Mouse (Mus musculus): ENCODE measurements around the gene Col6a4.

Gene Col6a4

DNA sequence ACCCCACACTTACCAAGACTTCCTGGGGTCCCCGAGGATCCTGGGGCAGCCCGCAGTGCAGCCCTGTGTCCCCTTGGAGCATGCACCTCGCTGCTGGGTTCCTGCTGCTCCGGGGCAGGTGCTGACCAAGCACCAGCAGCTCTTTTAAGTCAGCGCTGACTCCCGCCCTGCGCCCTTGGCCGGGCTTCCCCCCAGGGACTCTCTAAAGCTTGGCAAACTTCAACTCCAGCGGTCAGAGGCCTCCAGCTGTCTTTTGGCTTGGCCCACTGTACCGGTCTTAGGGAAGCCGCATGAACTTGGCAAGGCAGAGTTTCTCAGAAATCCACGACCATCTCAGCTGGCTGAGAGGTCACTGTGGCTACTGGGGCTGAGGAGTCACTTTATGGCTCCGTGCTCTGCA lies 136.1 kb downstream of the Col6a4 start, which contains the start of gene Col6a5:
Gene Col6a5 (minus strand): TSS at position 111 of the 400 bp plus-strand sequence.
- no peak for DNase-seq (ENCODE audit: low read depth, low spot score)

DNA sequence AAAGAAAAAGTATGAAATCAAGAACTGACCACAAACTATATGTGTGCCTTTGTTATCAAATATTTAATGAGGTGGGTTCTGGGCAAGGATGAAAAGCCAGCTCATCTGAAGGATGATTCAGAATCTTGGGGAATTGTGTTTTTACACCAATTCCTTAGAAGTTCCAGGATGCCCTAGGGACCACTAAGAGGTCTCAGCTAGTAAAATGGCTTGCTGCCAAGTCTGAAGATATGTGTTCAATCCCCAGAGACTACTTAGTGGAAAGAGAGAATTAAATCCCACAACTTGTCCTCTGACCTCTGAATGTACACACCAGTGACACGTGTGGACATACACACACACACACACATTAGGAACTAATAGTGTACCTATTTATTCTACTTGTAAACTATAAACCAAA lies 137.5 kb downstream of the Col6a4 start:
- DNase-seq (ENCODE audit: low read depth, low spot score): no peak

- DNase-seq (ENCODE audit: low read depth, low spot score): no peak
Measured at GRCm38 (mm10) chr9:105949755-105950154, 146.8 kb downstream of the Col6a4 start.

DNA sequence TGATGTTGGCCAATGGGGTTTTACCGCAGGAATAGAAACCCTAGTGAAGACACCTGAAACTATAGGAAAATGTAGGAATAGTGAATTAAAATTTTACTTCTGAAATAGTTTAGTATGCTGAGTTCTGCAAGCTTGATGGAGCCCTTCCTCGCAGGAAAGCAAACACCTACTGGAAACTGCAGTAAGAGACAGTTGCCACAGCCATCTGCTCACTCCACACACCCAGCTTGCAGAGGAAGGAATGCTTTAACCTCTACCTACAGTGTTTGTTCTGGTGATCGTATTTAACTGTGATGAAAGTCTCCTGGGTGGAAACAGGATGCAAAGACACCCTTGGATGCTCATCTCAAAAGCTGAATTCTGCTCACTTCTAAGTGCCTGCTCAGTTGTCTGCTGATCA lies 149.0 kb downstream of the Col6a4 start:
- DNase-seq (ENCODE audit: low read depth, low spot score): no peak
